Mouse (Mus musculus) lung, adult 2 months (tissue): Measurements from ENCODE around the gene Ldb2. TPM values are rescaled to one million over a fixed set of nuclear protein-coding genes. Genes with fewer than 3 reads are reported as not detected.

ENCODE experiments used
- DNase-seq: peaks from one replicate; pipeline ENCODE4 v3.0.0; 2022
- H3K4me1 ChIP-seq: fragments of 200-500 bp; 2 replicates; pipeline ENCODE4 v1.6.1; 2011; ENCODE audit warnings: low read length; ENCODE audit not compliant: control insufficient read depth, insufficient read depth
- H3K4me3 ChIP-seq: fragments of 200-500 bp; replicated peaks from 2 replicates; pipeline ENCODE3; 2011; ENCODE audit warnings: low read depth, mild to moderate bottlenecking, control low read depth, low read length; ENCODE audit errors: extremely low read depth
- CTCF ChIP-seq: fragments of 200-500 bp; IDR thresholded peaks from 2 replicates; pipeline ENCODE4 v1.5.1; 2011; ENCODE audit warnings: mild to moderate bottlenecking, low read length, control low read depth; ENCODE audit not compliant: insufficient read depth
- POLR2A ChIP-seq: fragments of 200-500 bp; IDR thresholded peaks from 2 replicates; pipeline ENCODE4 v1.6.1; 2011; ENCODE audit warnings: low read depth, mild to moderate bottlenecking, control low read depth, low read length, borderline replicate concordance; ENCODE audit errors: extremely low read depth
- WGBS: fragments of 180-500 bp; shearing (Covaris S2); methylation state at CpG from one replicate; pipeline ENCODE4 v1.1.7; 2018; 5-methylcytosine and 5-hydroxymethylcytosine counted together
- polyA plus RNA-seq: library from polyadenylated mRNA; depleted of rRNA; stranded (reverse); fragments of >200 nt; gene quantifications from 2 replicates; pipeline ENCODE4 v1.2.3, GENCODE M21; 2012; rRNA removed

Ldb2 gene
- 135 and 177 TPM in 2 replicates for polyA plus RNA-seq

DNA sequence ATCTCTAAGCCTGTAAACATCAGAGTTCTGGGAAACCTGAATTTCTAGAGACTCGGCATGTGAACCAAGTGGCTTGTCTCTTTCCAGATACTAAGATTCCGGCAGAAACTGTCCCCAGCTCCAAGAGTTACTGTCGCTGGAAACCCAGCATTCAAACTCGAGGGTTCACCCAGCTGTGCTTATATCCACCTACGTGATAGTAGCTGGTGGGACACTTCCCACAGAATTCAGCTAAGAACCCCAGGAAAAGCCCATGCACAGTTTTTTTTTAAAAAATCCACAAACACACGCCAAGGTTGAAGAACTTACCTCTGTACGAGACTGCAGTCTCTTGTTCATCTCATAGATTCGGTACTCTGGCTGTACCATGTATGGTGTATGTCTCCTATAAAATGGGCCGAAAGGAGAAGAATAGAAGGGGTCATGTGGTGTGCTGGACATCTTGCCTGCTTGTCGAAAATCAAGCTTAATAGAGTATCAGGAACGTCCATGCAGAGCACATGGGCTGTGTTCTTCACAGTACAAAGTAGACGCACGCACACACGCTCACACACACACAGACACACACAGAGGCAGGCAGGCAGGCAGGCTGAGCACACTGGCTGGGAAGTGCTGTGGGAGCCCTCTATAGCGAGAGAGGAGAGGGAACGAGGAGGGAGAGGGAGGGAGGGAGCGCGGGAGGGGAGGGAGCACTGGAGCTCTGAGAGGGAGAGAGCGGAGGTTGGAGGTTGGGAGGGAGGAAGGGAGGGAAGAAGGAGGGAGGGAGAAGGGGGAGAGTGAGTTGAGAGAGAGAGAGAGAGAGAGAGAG, at the start of gene Ldb2:
TSS of gene Ldb2 (minus strand) at position 628 of the 808 bp plus-strand sequence.
- DNase-seq, result peak; percentile 25

DNA sequence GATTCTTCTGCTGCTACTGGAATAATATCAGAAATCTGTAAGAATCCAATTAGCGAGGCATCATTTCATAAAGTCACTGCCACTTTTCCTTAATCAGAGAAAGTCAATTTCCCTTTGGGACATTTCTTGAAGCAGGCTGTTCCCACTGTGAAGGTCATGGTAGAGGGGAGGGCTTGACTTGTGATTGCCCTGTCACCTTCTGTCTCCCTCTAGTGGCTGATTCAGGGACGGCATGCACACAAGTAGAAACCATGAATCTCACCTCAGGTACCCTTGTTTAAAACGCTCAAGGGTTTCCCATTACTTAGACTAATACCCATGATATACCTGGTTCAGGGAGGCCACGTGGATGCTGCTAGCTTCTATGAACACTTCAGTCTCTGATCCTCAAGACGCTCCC, 31.8 kb upstream of the Ldb2 start:
- WGBS, result 70% methylated on average over 5 of the region's 5 CpGs
- peak; percentile 21 for DNase-seq
- no peaks in the 10 kb centered on the region for H3K4me1 ChIP-seq
- no peak for TF ChIP-seq POLR2A
- TF ChIP-seq CTCF, result peak; percentile 73
- H3K4me3 ChIP-seq, result no peak overlapping the region

More for the DNA sequence above, at the start of gene Ldb2:
- TF ChIP-seq CTCF (no peak), POLR2A (peak; percentile 87; the same call in 1 of the 2 replicates)
- Histone ChIP-seq H3K4me1 (no peaks in the 10 kb centered on the region; the same call in 1 of the 2 replicates), H3K4me3 (peak within 1 kb of the TSS; percentile 93)
- 2% methylated on average over 19 of the region's 19 CpGs for WGBS

- TF ChIP-seq POLR2A, result no peak
- TF ChIP-seq CTCF, result no peak
- no peak overlapping the region for H3K4me3 ChIP-seq
- no peak for DNase-seq
- no peaks in the 10 kb centered on the region for H3K4me1 ChIP-seq
- 81% methylated on average over 1 of the region's 1 CpGs for WGBS
Observed at GRCm38 (mm10) chr5:44815506-44815905, 16.0 kb upstream of the Ldb2 start.

GRCm38 (mm10) chr5:44805960-44806359, 6.5 kb upstream of the Ldb2 start:
- no peak for DNase-seq
- Histone ChIP-seq H3K4me3 (no peak overlapping the region), H3K4me1 (no peaks in the 10 kb centered on the region)
- TF ChIP-seq CTCF (no peak), POLR2A (no peak)
- WGBS, result 74% methylated on average over 2 of the region's 2 CpGs

- no peak for DNase-seq
- H3K4me1 ChIP-seq, result no peaks in the 10 kb centered on the region; the same call in 1 of the 2 replicates
- H3K4me3 ChIP-seq, result no peak overlapping the region
- no peak for TF ChIP-seq CTCF
- TF ChIP-seq POLR2A, result no peak
- WGBS, result 49% methylated on average over 3 of the region's 3 CpGs
Observed at GRCm38 (mm10) chr5:44801100-44801499, 1.6 kb upstream of the Ldb2 start.

DNA sequence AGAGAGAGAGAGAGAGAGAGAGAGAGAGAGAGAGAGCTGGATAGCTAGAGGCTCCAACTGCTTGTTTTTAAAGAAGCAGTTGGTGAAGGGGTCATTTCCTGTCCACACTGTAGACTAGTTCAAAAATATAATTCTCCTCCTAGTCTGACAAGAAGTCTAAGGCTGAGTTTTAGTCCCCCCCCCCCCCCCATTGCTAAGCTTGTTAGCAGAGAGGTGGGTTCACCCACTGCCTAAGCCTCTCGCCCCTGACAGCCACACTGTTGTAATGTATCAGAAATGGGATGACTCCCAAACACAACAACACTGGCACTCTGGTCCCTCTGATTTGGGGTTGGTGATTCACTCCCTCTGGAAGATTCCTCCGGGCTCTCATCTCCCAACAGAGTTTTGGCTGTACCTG, 381 bp upstream of the Ldb2 start:
- no peak overlapping the region for H3K4me3 ChIP-seq

GRCm38 (mm10) chr5:44798493-44798892, 987 bp downstream of the Ldb2 start:
- H3K4me1 ChIP-seq, result no peaks in the 10 kb centered on the region; the same call in 1 of the 2 replicates
- TF ChIP-seq CTCF (no peak), POLR2A (no peak)
- H3K4me3 ChIP-seq, result peak overlapping the region; percentile 93
- peak; percentile 22 for DNase-seq
- 9% methylated on average over 3 of the region's 3 CpGs for WGBS

More for the DNA sequence above, 381 bp upstream of the Ldb2 start:
- TF ChIP-seq POLR2A (no peak), CTCF (no peak)
- DNase-seq, result no peak
- WGBS, result 16% methylated on average over 2 of the region's 2 CpGs
- no peaks in the 10 kb centered on the region; the same call in 1 of the 2 replicates for H3K4me1 ChIP-seq

GRCm38 (mm10) chr5:44798056-44798455, 1.4 kb downstream of the Ldb2 start:
- H3K4me3 ChIP-seq, result peak overlapping the region; percentile 93
- TF ChIP-seq POLR2A (no peak), CTCF (no peak)
- no peak for DNase-seq
- H3K4me1 ChIP-seq, result no peaks in the 10 kb centered on the region; the same call in 1 of the 2 replicates
- WGBS, result 13% methylated on average over 2 of the region's 2 CpGs

- no peak for TF ChIP-seq CTCF
- no peak for TF ChIP-seq POLR2A
- WGBS, result 51% methylated on average over 3 of the region's 3 CpGs
- Histone ChIP-seq H3K4me3 (no peak overlapping the region), H3K4me1 (peaks cover 6% of the 10 kb centered on the region)
- DNase-seq, result no peak
Observed at GRCm38 (mm10) chr5:44784591-44784990, 14.9 kb downstream of the Ldb2 start.

DNA sequence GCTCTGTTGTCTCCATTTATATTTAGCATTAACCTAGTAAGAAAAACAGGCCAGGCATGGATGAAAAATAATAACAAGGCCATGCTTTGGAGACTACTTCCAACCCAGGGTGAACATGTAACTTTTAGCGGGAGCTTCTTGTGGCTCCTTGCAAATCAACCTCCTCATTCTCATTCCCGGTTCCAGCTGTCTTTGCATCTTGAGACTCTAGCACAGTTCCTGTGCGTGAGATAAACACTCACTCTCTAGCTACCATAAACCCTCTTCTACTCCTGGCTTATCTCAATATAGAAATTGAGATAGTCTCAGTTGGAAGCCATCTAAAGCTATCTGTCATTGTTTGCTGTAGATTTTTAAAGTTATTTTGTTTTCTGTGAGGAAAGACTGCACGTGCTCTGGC, 20.1 kb downstream of the Ldb2 start:
- 66% methylated on average over 4 of the region's 4 CpGs for WGBS
- TF ChIP-seq CTCF (no peak), POLR2A (no peak)
- no peaks in the 10 kb centered on the region; the same call in 1 of the 2 replicates for H3K4me1 ChIP-seq
- H3K4me3 ChIP-seq, result no peak overlapping the region
- DNase-seq, result no peak
